Mouse (Mus musculus) bone marrow macrophage, adult 2 months (primary cell): ENCODE measurements around the gene Rab11fip5. TPM values are rescaled to one million over a fixed set of nuclear protein-coding genes. Genes with fewer than 3 reads are reported as not detected.

Experiments
- H3K27ac ChIP-seq: 2 replicates; pipeline ENCODE4 v1.5.1; 2012; ENCODE audit warnings: low read depth, low read length; ENCODE audit not compliant: insufficient read depth
- H3K4me1 ChIP-seq: 2 replicates; pipeline ENCODE4 v1.6.1; 2012; ENCODE audit warnings: low read length; ENCODE audit not compliant: control insufficient read depth, insufficient read depth
- H3K4me3 ChIP-seq: 2 replicates; pipeline ENCODE4 v1.5.1; 2012; ENCODE audit warnings: mild to moderate bottlenecking, low read length, moderate library complexity; ENCODE audit not compliant: insufficient read depth
- CTCF ChIP-seq: IDR thresholded peaks from 2 replicates; pipeline ENCODE4 v1.5.1; 2012; ENCODE audit warnings: low read depth, mild to moderate bottlenecking, low read length, moderate library complexity
- POLR2A ChIP-seq: IDR thresholded peaks from 2 replicates; pipeline ENCODE4 v1.6.1; 2012; ENCODE audit warnings: mild to moderate bottlenecking, low read depth, low read length, borderline replicate concordance
- polyA plus RNA-seq: library from polyadenylated mRNA; stranded (reverse); fragments of >200 nt; gene quantifications from 2 replicates; pipeline ENCODE4 v1.2.4, GENCODE M21; 2012; ENCODE audit not compliant: missing spikeins, insufficient read depth, insufficient read length

Gene Rab11fip5
- polyA plus RNA-seq, 1 experiment = 160 TPM

GRCm38 (mm10) chr6:85373066-85373860 lies 1.2 kb downstream of the Rab11fip5 start:
- Histone ChIP-seq H3K4me1 (peaks cover 49% of the 10 kb centered on the region), H3K4me3 (peak overlapping the region; percentile 80), H3K27ac (peak overlapping the region; percentile 100)
- TF ChIP-seq POLR2A (no peak), CTCF (no peak)

- H3K4me1 ChIP-seq = peaks cover 49% of the 10 kb centered on the region
- no peak for TF ChIP-seq POLR2A
- no peak for TF ChIP-seq CTCF
- H3K27ac ChIP-seq = peak overlapping the region; percentile 100
- peak overlapping the region; percentile 80 for H3K4me3 ChIP-seq
Measured at GRCm38 (mm10) chr6:85372496-85372895, 1.9 kb downstream of the Rab11fip5 start.

- Histone ChIP-seq H3K27ac (peak overlapping the region; percentile 100), H3K4me1 (peaks cover 51% of the 10 kb centered on the region), H3K4me3 (peak overlapping the region; percentile 80)
- TF ChIP-seq POLR2A (no peak), CTCF (no peak)
Measured at GRCm38 (mm10) chr6:85371859-85372405, 2.5 kb downstream of the Rab11fip5 start.

- H3K4me3 ChIP-seq = peak overlapping the region; percentile 80
- H3K27ac ChIP-seq = peak overlapping the region; percentile 100
- H3K4me1 ChIP-seq = peaks cover 57% of the 10 kb centered on the region
- TF ChIP-seq POLR2A (no peak), CTCF (no peak)
Measured at GRCm38 (mm10) chr6:85370666-85371430, 3.6 kb downstream of the Rab11fip5 start.

- TF ChIP-seq CTCF (no peak), POLR2A (0 out of 2 replicates have a peak, but pooled peaks have one; percentile 20)
- peaks cover 56% of the 10 kb centered on the region for H3K4me1 ChIP-seq
- H3K4me3 ChIP-seq = peak overlapping the region; percentile 24
- H3K27ac ChIP-seq = peak overlapping the region; percentile 100
Measured at GRCm38 (mm10) chr6:85370041-85370440, 4.4 kb downstream of the Rab11fip5 start.

- TF ChIP-seq CTCF (no peak), POLR2A (no peak)
- Histone ChIP-seq H3K4me1 (peaks cover 59% of the 10 kb centered on the region), H3K4me3 (peak overlapping the region; percentile 49), H3K27ac (peak overlapping the region; percentile 100)
Measured at GRCm38 (mm10) chr6:85369181-85369860, 5.1 kb downstream of the Rab11fip5 start.

- peak overlapping the region; percentile 100 for H3K27ac ChIP-seq
- no peak for TF ChIP-seq CTCF
- no peak for TF ChIP-seq POLR2A
- H3K4me1 ChIP-seq = peaks cover 62% of the 10 kb centered on the region
- peak overlapping the region; percentile 49 for H3K4me3 ChIP-seq
Measured at GRCm38 (mm10) chr6:85368722-85369121, 5.7 kb downstream of the Rab11fip5 start.

- TF ChIP-seq CTCF (no peak), POLR2A (no peak)
- Histone ChIP-seq H3K27ac (peak overlapping the region; percentile 100), H3K4me3 (peak overlapping the region; percentile 49), H3K4me1 (peaks cover 62% of the 10 kb centered on the region)
Measured at GRCm38 (mm10) chr6:85368166-85368565, 6.3 kb downstream of the Rab11fip5 start.

GRCm38 (mm10) chr6:85366387-85366786 lies 8.0 kb downstream of the Rab11fip5 start:
- Histone ChIP-seq H3K4me1 (peaks cover 60% of the 10 kb centered on the region), H3K27ac (no peak overlapping the region), H3K4me3 (no peak overlapping the region)
- no peak for TF ChIP-seq CTCF
- TF ChIP-seq POLR2A = no peak
